Mouse (Mus musculus) CH12.LX (cell line): ENCODE measurements around the gene Hmgcll1. TPM values are rescaled to one million over a fixed set of nuclear protein-coding genes. Genes with fewer than 3 reads are reported as not detected.
A peak's percentile ranks its signal among the peaks of the same experiment; 100 is the strongest.

Source experiments
- DNase-seq: peaks from one replicate; pipeline ENCODE4 v3.0.0-alpha.2; 2013; ENCODE audit errors: extremely low read depth
- H3K27ac ChIP-seq: 2 replicates; pipeline ENCODE4 v1.5.1; 2012; ENCODE audit warnings: low read depth, mild to moderate bottlenecking, control low read depth, moderate library complexity; ENCODE audit not compliant: insufficient read depth
- H3K27me3 ChIP-seq: replicated peaks from 2 replicates; pipeline ENCODE3; 2012; ENCODE audit warnings: inconsistent platforms
- H3K36me3 ChIP-seq, 2 experiments: replicated peaks in 1 of 2; 2 replicates each; pipeline versions ENCODE3 to v1.6.1; 2012; ENCODE audit warnings: inconsistent platforms in 1 of 2, low read length in 1 of 2, mild to moderate bottlenecking in 1 of 2, mixed read lengths in 1 of 2, moderate library complexity in 1 of 2; ENCODE audit not compliant: control insufficient read depth in 1 of 2, insufficient read depth in 1 of 2
- H3K4me1 ChIP-seq, 2 experiments: 2 replicates each; pipeline ENCODE4 v1.6.1; 2012; ENCODE audit warnings: inconsistent platforms in 1 of 2, moderate library complexity in 1 of 2; ENCODE audit not compliant: insufficient read depth in 2 of 2, control insufficient read depth in 1 of 2
- H3K4me2 ChIP-seq: 2 replicates; pipeline ENCODE4 v1.6.1; 2012; ENCODE audit warnings: low read depth, mild to moderate bottlenecking, control low read depth; ENCODE audit not compliant: poor library complexity, insufficient read depth, severe bottlenecking
- H3K4me3 ChIP-seq, 3 experiments: fragments of 150-350 bp in 1 of 3; sonication (generic) in 1 of 3; replicated peaks in 1 of 3; 2 replicates each; pipeline versions ENCODE3 to v1.5.1; 2011 to 2012; ENCODE audit warnings: low read depth in 2 of 3, low read length in 2 of 3, mild to moderate bottlenecking in 2 of 3, moderate library complexity in 2 of 3, control low read depth in 1 of 3, improper control_type of control experiment in 1 of 3, inconsistent platforms in 1 of 3, mixed read lengths in 1 of 3; ENCODE audit not compliant: poor library complexity in 1 of 3
- H3K79me2 ChIP-seq: replicated peaks from 2 replicates; pipeline ENCODE4 v1.6.1; 2012; ENCODE audit warnings: mild to moderate bottlenecking, moderate library complexity; ENCODE audit not compliant: control insufficient read depth, poor library complexity, insufficient read depth, severe bottlenecking; ENCODE audit errors: extremely low read depth
- H3K9ac ChIP-seq: 2 replicates; pipeline ENCODE4 v1.6.1; 2012; ENCODE audit warnings: low read depth, mild to moderate bottlenecking, control low read depth, moderate library complexity; ENCODE audit not compliant: insufficient read depth
- H3K9me3 ChIP-seq: replicated peaks from 2 replicates; pipeline ENCODE3; 2012; ENCODE audit warnings: low read length, inconsistent platforms, mixed read lengths
- BHLHE40 ChIP-seq: IDR thresholded peaks from 2 replicates; pipeline ENCODE4 v1.6.1; 2011; ENCODE audit warnings: mild to moderate bottlenecking, low read depth, low read length, improper control_type of control experiment
- CHD1 ChIP-seq: IDR thresholded peaks from 2 replicates; pipeline ENCODE4 v1.6.1; 2012; ENCODE audit warnings: low read depth, low read length, improper control_type of control experiment, inconsistent platforms
- CHD2 ChIP-seq: IDR thresholded peaks from 2 replicates; pipeline ENCODE4 v1.6.1; 2011; ENCODE audit warnings: low read length, improper control_type of control experiment
- CTCF ChIP-seq, 2 experiments: IDR thresholded peaks in 1 of 2; conservative IDR thresholded peaks in 1 of 2; 2 replicates each; pipeline ENCODE4 v1.5.1; 2011 to 2012; ENCODE audit warnings: low read depth in 2 of 2, low read length in 2 of 2, improper control_type of control experiment in 1 of 2, inconsistent platforms in 1 of 2, mild to moderate bottlenecking in 1 of 2, moderate library complexity in 1 of 2
- E2F4 ChIP-seq: IDR thresholded peaks from 2 replicates; pipeline ENCODE4 v1.6.1; 2011; ENCODE audit warnings: low read depth, low read length, improper control_type of control experiment; ENCODE audit not compliant: insufficient replicate concordance
- ELF1 ChIP-seq: IDR thresholded peaks from 2 replicates; pipeline ENCODE4 v1.6.1; 2014; ENCODE audit warnings: low read depth, mild to moderate bottlenecking, inconsistent platforms, low read length, improper control_type of control experiment
- EP300 ChIP-seq: IDR thresholded peaks from 2 replicates; pipeline ENCODE4 v1.6.1; 2011; ENCODE audit warnings: low read length, improper control_type of control experiment
- ETS1 ChIP-seq: conservative IDR thresholded peaks from 2 replicates; pipeline ENCODE4 v1.6.1; 2012; ENCODE audit warnings: low read depth, mild to moderate bottlenecking, inconsistent platforms, low read length, improper control_type of control experiment, moderate library complexity
- GABPA ChIP-seq: IDR thresholded peaks from 2 replicates; pipeline ENCODE4 v1.6.1; 2012; ENCODE audit warnings: low read depth, low read length, improper control_type of control experiment, inconsistent platforms; ENCODE audit not compliant: insufficient replicate concordance
- HCFC1 ChIP-seq: IDR thresholded peaks from 2 replicates; pipeline ENCODE4 v1.6.1; 2012; ENCODE audit warnings: low read depth, mild to moderate bottlenecking, inconsistent platforms, low read length, improper control_type of control experiment
- IRF4 ChIP-seq: IDR thresholded peaks from 2 replicates; pipeline ENCODE4 v1.6.1; 2014; ENCODE audit warnings: low read depth, mild to moderate bottlenecking, inconsistent platforms, low read length, improper control_type of control experiment
- JUN ChIP-seq: IDR thresholded peaks from 2 replicates; pipeline ENCODE4 v1.6.1; 2011; ENCODE audit warnings: low read depth, mild to moderate bottlenecking, low read length, improper control_type of control experiment, moderate library complexity; ENCODE audit not compliant: insufficient read depth
- JUND ChIP-seq: conservative IDR thresholded peaks from 2 replicates; pipeline ENCODE4 v1.6.1; 2011; ENCODE audit warnings: low read depth, low read length, improper control_type of control experiment
- KAT2A ChIP-seq: IDR thresholded peaks from 2 replicates; pipeline ENCODE4 v1.6.1; 2012; ENCODE audit warnings: low read length, improper control_type of control experiment, inconsistent platforms; ENCODE audit not compliant: insufficient replicate concordance
- MAFK ChIP-seq: IDR thresholded peaks from 2 replicates; pipeline ENCODE4 v1.6.1; 2011; ENCODE audit warnings: low read length, improper control_type of control experiment; ENCODE audit not compliant: insufficient replicate concordance
- MAX ChIP-seq: IDR thresholded peaks from 2 replicates; pipeline ENCODE4 v1.6.1; 2011; ENCODE audit warnings: low read length, improper control_type of control experiment
- MAZ ChIP-seq: IDR thresholded peaks from 2 replicates; pipeline ENCODE4 v1.6.1; 2012; ENCODE audit warnings: low read depth, mild to moderate bottlenecking, inconsistent platforms, low read length, improper control_type of control experiment, moderate library complexity
- MEF2A ChIP-seq: IDR thresholded peaks from 2 replicates; pipeline ENCODE4 v1.6.1; 2014; ENCODE audit warnings: low read depth, mild to moderate bottlenecking, inconsistent platforms, low read length, improper control_type of control experiment, borderline replicate concordance
- MXI1 ChIP-seq: IDR thresholded peaks from 2 replicates; pipeline ENCODE4 v1.6.1; 2011; ENCODE audit warnings: mild to moderate bottlenecking, low read depth, low read length, improper control_type of control experiment
- MYC ChIP-seq: IDR thresholded peaks from 2 replicates; pipeline ENCODE4 v1.6.1; 2011; ENCODE audit warnings: low read depth, mild to moderate bottlenecking, improper control_type of control experiment, low read length
- NELFE ChIP-seq: IDR thresholded peaks from 2 replicates; pipeline ENCODE4 v1.6.1; 2011; ENCODE audit warnings: low read depth, low read length, improper control_type of control experiment
- NRF1 ChIP-seq: IDR thresholded peaks from 2 replicates; pipeline ENCODE4 v1.6.1; 2014; ENCODE audit warnings: low read depth, mild to moderate bottlenecking, inconsistent platforms, low read length, improper control_type of control experiment, moderate library complexity
- PAX5 ChIP-seq: IDR thresholded peaks from 2 replicates; pipeline ENCODE4 v1.6.1; 2012; ENCODE audit warnings: low read length, inconsistent platforms, mixed read lengths
- POLR2A ChIP-seq: IDR thresholded peaks from 2 replicates; pipeline ENCODE4 v1.6.1; 2011; ENCODE audit warnings: low read depth, mild to moderate bottlenecking, improper control_type of control experiment, low read length
- POLR2AphosphoS2 ChIP-seq: IDR thresholded peaks from 2 replicates; pipeline ENCODE4 v1.6.1; 2011; ENCODE audit warnings: low read depth, low read length, improper control_type of control experiment
- RAD21 ChIP-seq: IDR thresholded peaks from 2 replicates; pipeline ENCODE4 v1.6.1; 2011; ENCODE audit warnings: low read depth, mild to moderate bottlenecking, low read length, improper control_type of control experiment, moderate library complexity
- RCOR1 ChIP-seq: conservative IDR thresholded peaks from 2 replicates; pipeline ENCODE4 v1.6.1; 2012; ENCODE audit warnings: low read depth, mild to moderate bottlenecking, inconsistent platforms, low read length, improper control_type of control experiment
- SIN3A ChIP-seq: IDR thresholded peaks from 2 replicates; pipeline ENCODE4 v1.6.1; 2012; ENCODE audit warnings: low read length, improper control_type of control experiment, inconsistent platforms
- SMC3 ChIP-seq: IDR thresholded peaks from 2 replicates; pipeline ENCODE4 v1.6.1; 2011; ENCODE audit warnings: low read depth, low read length, improper control_type of control experiment
- TBP ChIP-seq: conservative IDR thresholded peaks from 2 replicates; pipeline ENCODE4 v1.6.1; 2011; ENCODE audit warnings: low read depth, low read length, improper control_type of control experiment
- TCF12 ChIP-seq: IDR thresholded peaks from 2 replicates; pipeline ENCODE4 v1.6.1; 2014; ENCODE audit warnings: low read depth, mild to moderate bottlenecking, inconsistent platforms, low read length, improper control_type of control experiment
- UBTF ChIP-seq: IDR thresholded peaks from 2 replicates; pipeline ENCODE4 v1.6.1; 2012; ENCODE audit warnings: low read depth, mild to moderate bottlenecking, inconsistent platforms, low read length, improper control_type of control experiment, moderate library complexity
- USF1 ChIP-seq: IDR thresholded peaks from 2 replicates; pipeline ENCODE4 v1.6.1; 2014; ENCODE audit warnings: low read depth, mild to moderate bottlenecking, inconsistent platforms, low read length, improper control_type of control experiment
- USF2 ChIP-seq: conservative IDR thresholded peaks from 2 replicates; pipeline ENCODE4 v1.6.1; 2011; ENCODE audit warnings: low read depth, low read length, improper control_type of control experiment
- ZC3H11A ChIP-seq: IDR thresholded peaks from 2 replicates; pipeline ENCODE4 v1.6.1; 2012; ENCODE audit warnings: low read depth, mild to moderate bottlenecking, inconsistent platforms, low read length, improper control_type of control experiment
- ZKSCAN1 ChIP-seq: IDR thresholded peaks from 2 replicates; pipeline ENCODE4 v1.6.1; 2012; ENCODE audit warnings: low read depth, inconsistent platforms, low read length, improper control_type of control experiment, borderline replicate concordance
- ZMIZ1 ChIP-seq: IDR thresholded peaks from 2 replicates; pipeline ENCODE4 v1.6.1; 2012; ENCODE audit warnings: low read depth, mild to moderate bottlenecking, inconsistent platforms, low read length, improper control_type of control experiment
- ZNF384 ChIP-seq: IDR thresholded peaks from 2 replicates; pipeline ENCODE4 v1.6.1; 2012; ENCODE audit warnings: low read depth, low read length, improper control_type of control experiment, inconsistent platforms
- dilution Hi-C: fragments of 300-500 bp; cut with MboI; formaldehyde crosslinking; loops from 2 replicates; pipeline ENCODE4 v1.14.3; 2020; ENCODE audit warnings: low sequenced_read_pairs; ENCODE audit not compliant: extremely low pct_unique_long_range_greater_than_20kb, extremely low pct_ligation_motif_present
- in situ Hi-C: fragments of 300-500 bp; cut with MboI; formaldehyde crosslinking; loops from 3 replicates; pipeline ENCODE4 v1.14.3; 2019; ENCODE audit warnings: low sequenced_read_pairs, low pct_ligation_motif_present, low pct_unique_long_range_greater_than_20kb, mixed read lengths
- polyA plus RNA-seq: library from polyadenylated mRNA; unstranded; fragments of >175 nt; gene quantifications from 2 replicates; pipeline ENCODE4 v1.2.1, GENCODE M21; 2012; ENCODE audit warnings: low read depth; ENCODE audit not compliant: insufficient read length
- total RNA-seq, 2 experiments: library from RNA; depleted of rRNA; stranded (reverse); fragments of 300-350 nt in 1 of 2; fragments of >200 nt in 1 of 2; gene quantifications; 2 replicates each; pipeline ENCODE4 v1.2.3; 2012 to 2014

The Hmgcll1 gene
- total and polyA plus RNA-seq, 3 experiments = 0.08 to 0.12 TPM; not detected in 1

DNA sequence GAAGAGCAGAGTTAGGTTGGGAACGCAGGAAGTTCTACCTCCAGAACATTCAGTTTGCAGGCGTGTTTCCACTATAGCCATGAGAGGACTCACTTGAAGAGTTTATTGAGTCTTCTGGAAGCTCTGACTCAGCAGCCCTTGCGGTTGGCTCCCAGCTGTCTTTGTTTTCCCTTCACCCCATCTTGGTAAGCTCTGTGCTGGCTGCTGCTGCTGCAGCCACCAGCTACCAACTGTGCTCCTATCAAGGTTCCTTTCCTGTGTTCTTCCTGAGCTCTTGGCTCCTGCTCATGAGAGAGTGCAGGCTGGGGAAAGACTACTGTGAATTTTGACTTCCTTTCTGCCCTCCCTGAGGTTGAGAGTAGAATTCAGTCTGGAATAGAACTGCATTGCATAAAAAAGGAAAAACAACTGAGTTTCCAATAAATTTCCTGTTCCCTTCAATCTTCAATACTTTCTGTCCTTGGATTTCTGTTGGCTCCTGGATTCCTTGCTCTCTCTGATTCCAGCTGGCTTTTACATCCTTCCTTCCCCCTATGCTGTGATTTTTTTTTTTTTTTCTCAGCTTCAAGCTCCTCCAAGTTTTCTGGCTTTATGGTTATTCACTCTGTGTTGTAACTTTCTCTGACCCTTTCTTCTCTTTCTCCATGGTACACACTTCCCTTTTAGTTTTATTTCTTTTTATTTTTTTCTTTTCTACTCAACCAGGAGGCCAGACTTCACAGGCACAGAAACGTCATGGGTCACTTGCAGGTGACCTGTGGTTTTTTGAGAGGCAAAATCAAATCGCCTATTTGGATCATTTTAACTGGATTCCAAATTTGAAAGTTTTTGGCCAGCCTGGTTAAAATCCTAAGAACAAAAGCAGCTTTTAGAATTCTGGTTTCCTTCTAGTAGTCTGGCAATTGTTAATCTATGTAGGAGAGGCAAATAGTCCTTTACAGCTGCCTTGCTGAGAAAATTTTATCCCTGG, 9.9 kb downstream of the Hmgcll1 start:
- no peaks in the 10 kb centered on the region for H3K36me3 ChIP-seq
- peak; percentile 84 for DNase-seq
- TF ChIP-seq TCF12 = peak; percentile 72
- TF ChIP-seq MYC = no peak
- peak; percentile 84 for TF ChIP-seq MAFK
- peak; percentile 81 for TF ChIP-seq JUN
- TF ChIP-seq KAT2A = no peak
- peak; percentile 95 for TF ChIP-seq ETS1
- TF ChIP-seq JUND = peak; percentile 92
- TF ChIP-seq ZC3H11A = no peak
- no peak for TF ChIP-seq NRF1
- TF ChIP-seq MEF2A = peak; percentile 54; the same call in 1 of the 2 replicates
- TF ChIP-seq E2F4 = no peak
- TF ChIP-seq ELF1 = no peak
- TF ChIP-seq EP300 = peak; percentile 92
- TF ChIP-seq ZNF384 = peak; percentile 66
- TF ChIP-seq UBTF = no peak
- no peak for TF ChIP-seq MAX
- TF ChIP-seq POLR2AphosphoS2 = no peak
- no peak for TF ChIP-seq USF1
- no peak for TF ChIP-seq MAZ
- no peak; the same call in 1 of the 2 replicates for TF ChIP-seq SIN3A
- no peak for TF ChIP-seq ZMIZ1
- TF ChIP-seq CHD2 = peak; percentile 58
- peak; percentile 47 for TF ChIP-seq BHLHE40
- no peak for TF ChIP-seq PAX5
- TF ChIP-seq CTCF (conservative IDR thresholded peaks at IDR 0.05 in 1 of 2, IDR thresholded peaks at IDR 0.05 in 1 of 2; ENCODE audit: low read depth in 2 of 2, low read length in 2 of 2) = no peak
- TF ChIP-seq POLR2A = no peak
- TF ChIP-seq IRF4 = peak; percentile 64
- peak; percentile 4 for TF ChIP-seq RAD21
- TF ChIP-seq NELFE = no peak
- TF ChIP-seq TBP = no peak
- TF ChIP-seq RCOR1 = 0 out of 2 replicates have a peak, but pooled peaks have one; percentile 31
- TF ChIP-seq CHD1 = no peak
- no peak for TF ChIP-seq HCFC1
- no peak for TF ChIP-seq USF2
- no peak for TF ChIP-seq SMC3
- TF ChIP-seq GABPA = no peak
- no peak for TF ChIP-seq ZKSCAN1
- no peak; the same call in 1 of the 2 replicates for TF ChIP-seq MXI1
- no peak overlapping the region for H3K4me3 ChIP-seq
- no peaks in the 10 kb centered on the region for H3K27me3 ChIP-seq
- dilution Hi-C loops = no loop called here
- in situ Hi-C loops = no loop called here
- H3K4me2 ChIP-seq = peak overlapping the region; percentile 27
- H3K4me1 ChIP-seq = peaks cover 0 to 21% of the 10 kb centered on the region in 2 experiments; a peak in 2 of 4 replicates
- H3K9me3 ChIP-seq = no peaks in the 10 kb centered on the region
- no peaks in the 10 kb centered on the region for H3K79me2 ChIP-seq
- no peak overlapping the region for H3K27ac ChIP-seq
- H3K9ac ChIP-seq = no peak overlapping the region
